Mouse (Mus musculus): ENCODE data around the gene Prune2.

Gene Prune2

DNA sequence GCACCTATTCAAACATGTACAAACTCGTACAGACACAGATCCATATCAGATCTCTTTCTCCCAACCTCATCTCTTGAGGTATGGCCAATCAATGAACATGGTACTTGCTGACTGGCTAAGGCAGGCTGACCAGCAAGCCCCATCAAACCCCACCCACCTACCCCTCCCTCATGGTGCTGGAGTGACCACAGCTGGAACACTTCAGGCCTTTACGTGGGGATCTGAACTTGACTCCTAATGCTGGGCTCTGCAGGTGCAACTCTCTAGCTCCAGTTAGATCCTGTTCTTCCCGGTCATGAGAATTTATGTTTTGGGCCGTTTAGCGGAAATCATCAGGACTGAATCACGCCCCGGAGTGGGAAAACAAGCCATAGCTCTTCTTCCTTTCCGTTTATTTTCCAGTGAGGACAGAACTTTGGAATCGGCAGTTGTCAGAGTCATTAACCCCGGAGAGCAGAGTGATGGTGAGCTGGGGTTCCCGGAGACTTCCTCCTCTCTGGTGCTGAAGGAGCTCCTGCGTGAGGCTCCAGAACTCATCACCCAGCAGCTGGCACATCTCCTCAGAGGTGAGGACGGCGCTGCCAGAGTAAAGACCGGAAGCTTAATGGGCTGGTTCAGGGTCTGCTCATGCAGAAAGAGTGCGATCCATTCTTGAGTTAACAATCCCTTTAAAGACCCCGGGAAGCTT lies 50.4 kb downstream of the Prune2 start:
- DNase-seq (ENCODE audit: low spot score) = no peak

- DNase-seq (ENCODE audit: low spot score) = peak; percentile 62
Measured at GRCm38 (mm10) chr19:17011261-17011995, 55.5 kb downstream of the Prune2 start.

DNA sequence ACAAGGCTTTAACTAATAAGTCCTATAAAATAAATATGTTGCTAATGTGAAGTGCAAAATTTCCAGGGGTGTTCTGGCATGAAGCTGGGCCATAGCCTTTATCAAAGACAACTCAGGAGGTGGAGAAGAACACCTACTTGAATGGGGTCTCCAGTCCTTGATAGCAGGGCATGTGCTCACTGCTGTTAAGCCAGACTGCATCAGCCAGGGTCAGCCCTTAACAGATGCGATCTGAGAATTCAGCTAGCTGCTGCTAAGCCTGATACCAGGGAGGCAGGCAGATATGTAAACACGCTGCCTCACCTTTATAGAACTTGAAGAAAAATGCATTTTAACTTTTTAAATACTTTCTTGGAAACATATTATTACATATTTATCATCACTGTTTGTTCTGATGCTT lies 57.2 kb downstream of the Prune2 start:
- DNase-seq (ENCODE audit: low spot score) = no peak

- no peak for DNase-seq (ENCODE audit: low spot score)
Measured at GRCm38 (mm10) chr19:17014337-17015124, 58.6 kb downstream of the Prune2 start.

DNA sequence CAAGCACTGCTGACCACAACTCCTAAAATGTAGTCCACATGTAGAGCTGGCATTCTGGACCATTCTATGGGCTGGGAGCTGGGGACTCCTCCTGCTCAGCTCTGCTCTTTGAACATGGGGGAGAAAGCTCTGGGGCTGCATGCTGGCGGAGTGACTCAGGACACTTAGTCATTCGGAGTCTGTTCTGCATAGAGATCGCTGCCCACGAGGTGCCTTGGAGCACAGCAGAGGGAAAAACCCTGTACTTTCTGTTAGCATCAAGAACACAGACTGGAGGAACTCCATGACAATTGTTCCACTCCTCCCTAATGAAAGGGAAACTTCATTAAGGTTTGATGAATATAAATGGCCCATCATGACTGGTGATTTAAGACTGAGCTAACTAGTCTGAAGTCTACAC lies 68.8 kb downstream of the Prune2 start:
- no peak for DNase-seq (ENCODE audit: low spot score)

DNA sequence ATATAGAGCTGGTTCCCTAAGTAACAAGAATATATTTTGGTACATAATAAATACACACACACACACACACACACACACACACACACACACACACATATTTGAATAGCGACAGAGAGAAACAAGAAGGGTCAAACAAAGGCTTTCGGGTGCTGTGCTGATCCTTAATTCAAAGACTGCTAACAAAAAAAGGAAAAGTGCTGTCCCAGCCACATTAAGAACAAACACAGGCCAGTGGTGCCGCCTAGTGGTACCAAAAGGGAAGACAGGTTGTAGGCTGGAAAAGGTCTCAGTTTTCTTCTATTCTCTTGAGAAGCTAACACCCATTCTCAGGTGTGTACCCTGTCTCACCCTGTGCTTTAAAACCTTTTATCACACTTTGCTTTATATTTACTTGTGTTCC lies 74.4 kb downstream of the Prune2 start:
- DNase-seq (ENCODE audit: low spot score) = peak; percentile 67

DNA sequence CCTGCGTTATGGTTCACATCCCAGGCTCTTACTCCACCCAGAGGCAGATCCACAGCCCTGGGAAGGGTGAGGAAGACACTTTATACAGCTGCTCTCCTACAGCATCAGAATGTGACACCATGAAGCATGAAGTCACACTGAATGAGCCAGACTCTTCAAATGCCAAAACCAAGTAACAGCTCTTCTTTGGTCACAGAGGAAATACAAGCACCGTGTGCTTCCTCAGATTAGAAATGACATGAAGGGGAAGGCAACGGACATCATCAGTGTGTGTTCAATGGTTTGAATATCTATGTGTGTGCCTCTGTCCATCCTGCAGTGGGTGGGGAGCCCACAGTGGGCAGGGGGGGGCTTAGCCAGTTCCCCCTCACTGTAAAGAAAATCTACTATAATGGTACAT lies 76.4 kb downstream of the Prune2 start:
- no peak for DNase-seq (ENCODE audit: low spot score)

- no peak for DNase-seq (ENCODE audit: low spot score)
Measured at GRCm38 (mm10) chr19:17046961-17047360, 91.0 kb downstream of the Prune2 start.

DNA sequence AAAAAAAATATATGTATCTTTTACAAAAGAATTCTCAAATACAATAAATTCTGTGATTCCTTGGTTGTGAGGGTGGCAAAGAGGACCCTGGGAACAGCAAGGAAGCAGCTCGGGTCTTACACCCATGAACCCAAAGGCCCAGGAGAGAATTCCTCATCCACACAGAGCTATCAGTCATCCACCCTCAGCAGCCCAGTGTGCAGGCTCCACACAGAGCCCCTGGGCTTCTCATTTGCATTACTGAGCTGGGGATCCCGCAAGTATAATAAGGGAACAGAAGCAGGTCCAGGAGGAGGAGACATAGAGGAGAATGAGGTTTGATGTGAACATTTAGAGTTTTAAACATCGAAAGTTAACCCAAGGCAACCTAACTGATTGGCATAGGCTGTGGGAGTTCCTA lies 100.0 kb downstream of the Prune2 start:
- DNase-seq (ENCODE audit: low spot score) = no peak

DNA sequence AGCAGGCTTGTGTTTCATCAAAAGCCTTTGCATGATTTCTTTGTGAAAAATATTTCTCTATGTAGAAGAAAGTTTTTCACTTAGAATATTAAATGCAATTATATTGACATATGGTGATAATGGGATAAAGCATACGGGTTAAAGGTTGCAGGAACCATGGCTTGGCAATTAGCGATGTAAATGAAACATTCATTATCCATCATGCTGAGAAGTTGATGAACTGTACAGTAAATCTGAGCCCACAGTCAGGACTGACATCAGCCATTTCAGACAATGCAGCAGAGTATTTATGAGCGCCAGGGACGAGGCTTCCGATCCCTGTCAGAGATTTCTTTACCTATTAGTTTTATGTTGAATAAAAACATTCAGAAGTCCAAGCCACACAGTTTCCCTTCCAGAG lies 104.2 kb downstream of the Prune2 start:
- no peak for DNase-seq (ENCODE audit: low spot score)

GRCm38 (mm10) chr19:17064421-17064820 lies 108.5 kb downstream of the Prune2 start:
- DNase-seq (ENCODE audit: low spot score) = no peak

DNA sequence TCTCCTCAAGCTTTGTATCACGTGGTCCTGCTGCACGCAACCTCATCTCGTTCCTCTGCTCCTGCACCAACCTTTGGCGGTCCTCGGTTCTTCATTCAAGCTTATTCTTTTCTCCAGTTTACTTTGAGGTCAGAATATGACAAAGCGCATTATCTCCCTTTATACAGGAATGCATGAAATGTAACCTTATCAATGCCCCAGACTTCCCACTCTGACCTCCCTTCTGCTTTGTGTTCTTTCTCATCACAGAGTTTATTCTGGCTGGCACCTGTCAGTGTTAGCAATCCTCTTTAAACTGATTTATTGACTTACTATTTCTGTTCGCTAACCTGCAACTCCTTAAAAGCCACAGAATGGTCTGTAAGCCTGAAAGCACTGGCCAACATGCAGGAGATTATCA lies 113.1 kb downstream of the Prune2 start:
- DNase-seq (ENCODE audit: low spot score) = no peak

DNA sequence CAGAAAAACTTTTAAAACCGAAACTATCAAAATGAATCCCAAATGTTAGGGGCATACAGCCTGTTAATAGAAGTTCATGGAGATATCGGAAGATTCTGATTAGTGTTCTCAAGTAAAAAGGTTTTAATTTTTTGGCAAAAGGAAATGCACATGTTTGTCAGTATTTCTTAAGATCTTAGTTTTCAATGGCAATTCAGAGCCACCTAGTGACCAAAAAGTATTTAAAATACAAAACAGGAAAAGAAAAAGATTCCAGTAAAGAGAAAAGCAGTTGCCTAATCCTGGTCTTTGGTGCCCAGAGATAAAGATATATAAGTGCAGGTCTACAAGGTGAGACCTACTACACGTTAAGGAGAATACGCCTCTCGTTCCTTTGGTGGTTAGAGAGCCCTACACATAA lies 115.3 kb downstream of the Prune2 start:
- DNase-seq (ENCODE audit: low spot score) = no peak

DNA sequence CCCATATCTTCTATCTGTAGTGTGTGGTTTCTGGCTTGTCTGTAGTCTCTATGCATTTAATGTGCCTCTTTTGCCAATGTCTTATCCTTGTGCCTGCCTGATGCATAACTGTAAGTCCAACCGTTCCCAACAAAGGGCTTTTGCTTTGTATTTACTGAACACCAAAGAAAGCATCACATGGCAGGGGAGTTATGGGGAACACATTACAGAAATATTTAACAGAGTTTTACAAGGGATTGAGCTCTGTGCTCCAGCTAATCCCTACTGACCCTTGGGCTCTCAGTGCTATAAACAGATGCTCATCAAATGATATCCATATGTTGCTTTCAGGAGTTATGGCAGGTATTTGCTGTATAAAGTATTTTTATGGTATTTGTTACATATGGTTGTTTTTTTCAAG lies 116.3 kb downstream of the Prune2 start:
- no peak for DNase-seq (ENCODE audit: low spot score)

- DNase-seq (ENCODE audit: low spot score) = no peak
Measured at GRCm38 (mm10) chr19:17078643-17079316, 122.9 kb downstream of the Prune2 start.

GRCm38 (mm10) chr19:17081382-17081781 lies 125.5 kb downstream of the Prune2 start:
- no peak for DNase-seq (ENCODE audit: low spot score)

DNA sequence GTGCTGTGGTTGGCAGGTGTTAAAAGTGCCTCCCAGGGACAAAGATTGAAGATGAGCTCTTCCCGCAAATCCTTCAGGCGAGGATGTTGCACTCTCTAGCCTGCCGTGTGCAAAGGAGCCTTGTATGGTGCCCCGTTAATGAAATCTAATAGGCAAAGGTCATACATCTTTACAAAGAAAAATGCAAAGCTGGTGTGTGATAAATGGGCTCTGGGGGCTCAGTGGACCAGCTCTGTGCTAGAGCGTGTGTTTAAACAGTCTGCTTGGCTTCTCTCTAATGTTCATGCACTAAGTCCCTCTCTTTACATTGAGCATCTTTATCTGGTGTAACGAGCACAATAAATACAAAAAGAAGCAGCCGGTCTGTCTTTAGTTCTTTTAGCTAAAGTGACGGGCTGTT lies 138.1 kb downstream of the Prune2 start:
- DNase-seq (ENCODE audit: low spot score) = no peak

DNA sequence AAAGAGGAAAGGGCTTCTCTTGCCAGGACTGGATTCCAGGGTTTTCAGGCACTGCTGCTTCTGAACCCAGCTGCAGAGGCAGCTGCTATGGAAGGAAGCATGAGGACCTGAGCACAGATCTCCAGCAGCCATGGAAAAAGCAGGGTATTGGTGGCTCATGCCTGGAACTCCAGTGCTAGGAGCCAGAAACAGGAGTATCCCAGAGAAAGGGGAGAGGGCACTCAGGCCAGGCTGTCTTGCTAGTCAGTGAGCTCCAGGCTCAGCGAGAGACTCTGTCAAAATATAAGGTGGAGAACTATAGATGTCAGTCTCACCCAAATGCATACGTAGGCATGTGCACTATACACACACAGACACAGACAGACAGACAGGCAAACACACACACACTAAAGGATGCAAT lies 140.4 kb downstream of the Prune2 start:
- DNase-seq (ENCODE audit: low spot score) = no peak

DNA sequence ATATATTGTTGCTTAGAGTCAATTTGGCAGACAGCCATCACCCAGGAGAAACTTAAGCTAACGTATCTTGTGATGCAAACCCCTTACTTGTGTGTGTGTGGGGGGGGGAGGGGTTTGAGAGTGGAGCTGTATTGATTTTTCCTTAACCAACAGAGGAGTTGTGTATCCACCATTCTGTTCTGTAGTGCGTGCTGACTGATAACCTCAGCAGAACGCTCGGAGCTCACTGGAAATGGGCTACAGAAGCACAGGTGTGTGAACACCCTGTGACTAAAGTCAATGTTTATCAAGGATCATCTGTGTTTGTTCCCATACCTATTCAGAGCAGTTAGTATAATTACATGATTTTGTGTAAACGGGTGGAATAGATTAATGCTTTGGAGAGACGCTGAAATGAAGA lies 141.3 kb downstream of the Prune2 start:
- no peak for DNase-seq (ENCODE audit: low spot score)

DNA sequence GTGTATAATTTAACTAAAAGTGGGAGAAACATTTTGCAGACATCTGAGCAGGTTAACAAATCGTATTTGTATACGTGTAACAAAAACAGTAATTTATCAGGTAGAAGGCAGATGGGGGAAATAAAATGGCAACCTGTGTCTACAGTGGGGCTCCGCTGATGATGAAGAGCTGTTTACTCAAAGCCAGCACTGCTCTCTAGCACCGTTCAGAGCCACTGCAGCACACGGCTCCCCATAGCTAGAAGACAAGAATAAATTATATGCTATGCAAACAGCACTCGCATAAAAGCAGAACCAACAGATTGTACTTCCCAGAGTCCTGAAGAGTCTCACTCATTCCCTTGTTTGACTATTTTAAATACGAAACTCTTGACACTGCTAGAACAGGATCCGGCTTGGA lies 152.9 kb downstream of the Prune2 start:
- DNase-seq (ENCODE audit: low spot score) = no peak

DNA sequence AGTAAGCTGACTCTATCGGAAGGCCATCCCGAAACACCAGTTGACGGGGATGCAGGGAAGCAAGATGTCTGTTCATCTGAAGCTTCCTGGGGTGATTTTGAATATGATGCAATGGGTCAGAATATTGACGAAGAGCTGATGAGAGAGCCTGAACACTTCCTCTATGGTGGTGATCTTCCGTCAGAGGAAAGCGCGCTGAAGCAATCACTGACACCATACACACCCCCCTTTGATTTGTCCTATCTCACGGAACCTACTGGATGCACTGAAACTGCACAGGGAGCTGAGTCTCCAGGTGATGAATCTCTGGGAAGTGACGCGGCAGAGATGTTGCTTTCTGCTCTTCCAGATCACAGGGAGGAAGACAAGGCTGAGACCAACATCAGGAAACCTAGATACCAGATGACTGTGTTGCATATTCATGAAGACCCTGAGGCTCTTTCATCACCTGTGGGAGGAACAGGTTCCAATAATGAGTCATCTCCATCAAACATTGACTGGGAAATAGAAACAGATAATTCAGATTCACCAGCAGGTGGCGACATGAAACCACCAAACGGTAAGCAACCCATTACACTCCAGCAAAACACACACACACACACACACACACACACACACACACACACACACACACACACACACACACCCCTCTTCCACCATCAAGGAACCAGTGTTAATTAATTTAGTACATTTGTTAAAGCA lies 168.3 kb downstream of the Prune2 start:
- peak; percentile 58 for DNase-seq (ENCODE audit: low spot score)

GRCm38 (mm10) chr19:17125380-17125779 lies 169.5 kb downstream of the Prune2 start:
- DNase-seq (ENCODE audit: low spot score) = no peak
